Mouse (Mus musculus): ENCODE data around the gene Ces1d.
A peak's percentile ranks its signal among the peaks of the same experiment; 100 is the strongest.

Gene Ces1d

GRCm38 (mm10) chr8:93132196-93132595 is 65.4 kb downstream of the Ces1d start:
- no peak for DNase-seq

- DNase-seq = no peak
Measured at GRCm38 (mm10) chr8:93131233-93131980, 66.2 kb downstream of the Ces1d start, which contains the start of gene Ces1c. TSS of gene Ces1c (minus strand) at chr8:93131283.

- DNase-seq = peak; percentile 3
Measured at GRCm38 (mm10) chr8:93126476-93126875, 71.2 kb downstream of the Ces1d start.

GRCm38 (mm10) chr8:93122005-93122404 is 75.6 kb downstream of the Ces1d start:
- no peak for DNase-seq
